Mouse (Mus musculus) megakaryocyte progenitor cell, adult 5-6 weeks (primary cell): ENCODE data around the gene Rab30. TPM values are rescaled to one million over a fixed set of nuclear protein-coding genes. Genes with fewer than 3 reads are reported as not detected.

ENCODE experiments used
- ATAC-seq: replicated peaks from 2 replicates; pipeline ENCODE4 v1.8.0; 2016; ENCODE audit warnings: mild to moderate bottlenecking, moderate TSS enrichment, inconsistent platforms; ENCODE audit not compliant: poor library complexity
- total RNA-seq, 2 experiments: library from RNA; stranded (forward) in 1 of 2; stranded (reverse) in 1 of 2; fragments of 157-497, 149-512 nt in 1 of 2; fragments of 200-1000 nt in 1 of 2; gene quantifications; 2 replicates each; pipeline versions ENCODE4 v1.2.3 to v1.2.4; 2015 to 2017

Rab30 gene
- total RNA-seq, 2 experiments from 2014 or later: 0.08 to 0.81 TPM

GRCm38 (mm10) chr7:92783914-92784313 is 42.5 kb downstream of the Rab30 start:
- ATAC-seq: no peak

DNA sequence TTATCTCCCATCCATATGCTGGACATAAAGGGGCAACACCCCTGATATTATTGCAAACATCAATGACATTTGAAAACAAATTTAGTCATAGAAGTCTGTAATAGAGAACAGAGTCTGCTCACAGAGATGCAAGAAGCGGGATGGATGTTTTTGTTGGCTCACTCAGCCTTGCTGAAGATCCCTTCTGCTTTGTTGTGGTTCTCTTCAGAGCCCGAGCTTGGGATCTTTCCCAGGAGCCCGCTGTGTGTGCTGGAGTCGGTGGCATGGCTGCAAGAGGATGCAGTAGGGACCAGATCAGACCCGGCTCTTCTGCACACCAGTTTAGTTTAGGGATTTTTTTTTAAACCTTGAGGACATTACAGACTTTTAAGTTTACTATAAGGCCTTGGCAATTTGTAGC is 54.3 kb downstream of the Rab30 start:
- ATAC-seq: no peak

DNA sequence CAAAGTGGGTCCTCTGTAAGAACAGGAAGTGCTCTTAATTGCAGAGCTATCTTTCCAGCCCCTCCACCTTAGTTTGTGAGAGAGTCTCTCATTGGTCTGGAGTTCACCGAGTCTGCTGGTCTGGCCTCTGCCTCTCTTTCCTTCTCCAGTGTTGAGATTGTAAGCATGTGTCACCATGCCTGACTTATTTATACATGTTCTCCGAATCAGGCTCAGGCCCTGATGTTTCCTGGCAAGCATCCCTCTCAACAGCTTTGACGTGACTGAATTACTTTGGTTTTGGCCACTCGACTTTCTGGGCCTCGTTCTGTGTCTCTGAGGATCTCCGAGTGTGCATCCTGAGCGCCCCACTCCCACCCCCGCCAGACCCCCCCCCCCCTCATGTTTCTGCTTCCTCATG is 55.4 kb downstream of the Rab30 start:
- ATAC-seq: no peak

DNA sequence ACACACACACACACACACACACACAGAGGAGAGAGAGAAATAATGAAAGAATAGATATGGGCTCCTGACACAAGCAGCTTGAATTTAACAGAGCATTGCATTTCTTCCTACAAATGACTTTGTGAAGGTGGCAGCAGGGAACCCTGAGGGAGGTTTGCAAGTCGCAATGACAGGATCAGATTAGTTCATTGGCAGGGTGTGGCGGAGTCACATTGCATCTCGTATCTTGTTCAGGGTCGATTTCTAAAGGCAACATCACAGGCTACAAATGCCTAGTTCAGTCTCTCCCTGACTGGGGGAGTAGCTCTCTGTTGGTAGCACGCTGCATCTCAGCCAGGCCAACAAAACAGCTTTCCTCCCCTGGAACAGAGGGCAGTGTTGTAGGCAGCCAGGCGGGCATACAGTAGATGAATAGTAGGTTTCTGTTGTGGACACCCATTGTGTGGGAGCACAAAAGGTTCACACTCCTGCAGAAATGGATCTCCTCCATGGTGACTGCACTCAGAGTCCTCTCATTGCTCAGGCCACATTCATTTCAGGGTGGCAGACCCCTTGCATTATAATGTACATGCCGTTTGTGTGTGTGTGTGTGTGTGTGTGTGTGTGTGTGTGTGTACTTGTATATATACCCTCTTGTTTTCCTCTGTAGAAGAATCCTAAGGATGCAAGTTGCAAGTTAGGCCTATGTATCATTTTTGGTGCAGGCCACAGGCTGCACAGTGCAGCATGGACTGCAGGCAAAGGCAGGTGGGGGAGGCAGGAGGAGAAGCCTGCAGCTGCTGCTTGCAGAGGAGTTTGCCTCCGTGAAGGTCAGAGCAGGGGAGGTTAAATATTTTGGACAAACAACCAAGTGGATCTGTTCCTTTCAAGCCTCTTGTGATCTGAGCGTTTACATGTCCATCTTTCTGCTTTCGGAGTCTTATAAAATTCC is 58.5 kb downstream of the Rab30 start:
- ATAC-seq: no peak

DNA sequence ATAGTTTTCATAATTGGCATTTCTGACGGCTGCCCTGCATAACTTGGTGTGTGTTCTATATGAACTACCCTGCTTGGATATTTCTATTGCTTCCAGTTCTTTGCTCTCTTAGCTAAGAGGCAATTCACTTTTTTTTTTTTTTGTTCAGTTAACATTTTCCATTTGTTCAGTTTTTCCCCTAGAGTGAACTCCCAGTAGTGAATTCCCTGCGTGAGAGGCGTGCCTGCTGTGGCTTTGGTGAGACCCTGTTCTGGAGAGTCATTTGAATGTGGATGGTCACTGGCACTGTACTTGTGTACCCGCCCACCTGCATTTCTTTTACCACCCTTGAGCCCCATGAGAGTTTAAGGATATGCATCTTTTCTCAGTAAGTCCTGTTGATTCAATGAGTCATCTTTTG is 60.8 kb downstream of the Rab30 start:
- no peak for ATAC-seq

- no peak for ATAC-seq
Measured at GRCm38 (mm10) chr7:92803191-92803590, 61.8 kb downstream of the Rab30 start.

GRCm38 (mm10) chr7:92804919-92805668 is 63.7 kb downstream of the Rab30 start:
- ATAC-seq: no peak

DNA sequence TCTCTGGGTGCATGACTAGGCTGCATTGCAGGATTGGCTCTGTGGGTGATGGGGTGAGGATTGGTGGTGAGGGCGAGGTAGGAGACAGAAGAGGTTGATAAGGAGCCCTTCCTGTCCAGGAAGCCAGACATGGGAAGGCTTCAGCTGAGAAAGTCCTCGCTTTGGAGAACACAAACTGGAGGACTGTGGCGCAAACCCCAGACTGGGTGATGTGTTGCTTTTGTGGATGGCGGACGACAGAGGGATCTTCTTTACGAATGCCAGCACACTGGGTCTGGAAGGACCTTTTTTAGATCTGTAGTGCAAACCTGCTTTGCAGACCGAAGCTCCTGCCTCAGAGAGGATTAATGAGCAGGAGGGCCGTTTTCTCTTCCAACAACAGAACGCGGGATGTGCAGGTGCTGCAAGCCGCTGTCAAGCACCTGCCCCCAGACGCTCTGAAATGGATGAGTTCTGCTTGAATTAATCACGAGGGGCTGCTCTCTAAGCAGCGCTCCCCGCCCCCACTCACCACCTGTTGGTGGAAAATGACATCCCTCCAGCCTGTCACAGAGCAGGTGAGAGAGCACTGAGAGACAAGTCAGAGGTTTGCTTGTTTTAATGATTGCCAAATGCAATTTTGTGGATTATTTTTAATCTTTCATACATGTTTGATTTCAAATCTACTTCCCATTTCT is 65.2 kb downstream of the Rab30 start:
- ATAC-seq: no peak

DNA sequence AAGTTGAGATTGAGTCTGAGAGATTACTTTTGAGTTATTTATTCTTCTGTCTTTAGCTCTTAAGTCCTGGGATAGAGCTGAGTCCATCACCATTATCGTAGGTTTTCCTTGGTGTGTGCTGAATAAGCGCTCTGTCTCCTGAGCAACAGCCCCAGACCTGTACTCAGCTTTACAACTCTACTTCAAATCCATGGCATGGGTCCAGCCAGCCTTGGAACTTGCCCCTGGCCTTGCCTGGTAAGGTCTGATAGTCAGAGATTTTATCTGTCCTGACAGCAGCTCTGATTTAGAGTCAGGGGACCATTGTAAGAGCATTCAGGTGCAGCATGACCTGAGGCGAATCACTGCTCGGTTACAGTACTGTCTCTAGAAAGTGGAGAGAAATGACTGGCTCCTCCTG is 66.1 kb downstream of the Rab30 start:
- ATAC-seq: no peak

GRCm38 (mm10) chr7:92811667-92812279 is 70.4 kb downstream of the Rab30 start:
- ATAC-seq: no peak

DNA sequence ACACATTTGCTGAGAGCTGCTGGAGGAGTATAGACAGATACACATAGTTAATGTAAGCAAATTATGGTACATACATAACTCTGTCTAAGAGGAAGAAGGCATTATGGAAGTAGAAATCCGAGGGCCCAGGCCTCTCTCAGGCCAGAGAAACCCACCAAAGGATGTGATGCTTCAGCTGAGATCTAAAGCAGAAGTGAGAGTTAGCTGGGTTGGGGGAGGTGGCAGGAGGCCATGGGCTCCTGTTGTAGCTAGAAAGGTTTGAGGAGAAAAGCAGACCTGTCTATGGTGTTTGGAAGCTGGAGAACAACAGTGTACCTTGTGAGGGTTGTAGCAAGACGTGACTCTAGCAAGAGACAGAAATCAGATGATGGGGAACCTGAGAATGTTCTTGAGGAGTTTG is 75.8 kb downstream of the Rab30 start:
- peak; percentile 87 for ATAC-seq

DNA sequence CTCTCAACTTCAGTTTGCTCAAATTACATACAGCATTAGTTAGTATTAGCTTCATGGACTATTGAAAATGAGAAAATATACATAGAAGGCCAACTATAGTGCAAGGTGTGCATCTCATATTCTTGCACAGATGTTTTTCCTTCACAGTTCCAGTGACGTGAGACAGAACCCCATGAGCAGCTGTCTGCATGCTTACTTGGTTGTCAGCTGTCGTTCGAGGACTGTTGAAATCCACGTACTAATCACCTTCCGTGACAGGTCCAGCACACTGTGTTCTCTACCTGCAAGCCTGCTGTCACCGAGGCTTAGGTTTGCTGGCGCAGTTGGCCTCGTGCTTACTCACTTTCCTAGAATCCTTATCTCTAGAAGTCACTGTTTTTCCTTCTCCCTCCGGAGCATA is 76.5 kb downstream of the Rab30 start:
- no peak for ATAC-seq

GRCm38 (mm10) chr7:92819656-92820055 is 78.3 kb downstream of the Rab30 start:
- no peak for ATAC-seq

- ATAC-seq: no peak
Measured at GRCm38 (mm10) chr7:92820410-92820809, 79.0 kb downstream of the Rab30 start.

DNA sequence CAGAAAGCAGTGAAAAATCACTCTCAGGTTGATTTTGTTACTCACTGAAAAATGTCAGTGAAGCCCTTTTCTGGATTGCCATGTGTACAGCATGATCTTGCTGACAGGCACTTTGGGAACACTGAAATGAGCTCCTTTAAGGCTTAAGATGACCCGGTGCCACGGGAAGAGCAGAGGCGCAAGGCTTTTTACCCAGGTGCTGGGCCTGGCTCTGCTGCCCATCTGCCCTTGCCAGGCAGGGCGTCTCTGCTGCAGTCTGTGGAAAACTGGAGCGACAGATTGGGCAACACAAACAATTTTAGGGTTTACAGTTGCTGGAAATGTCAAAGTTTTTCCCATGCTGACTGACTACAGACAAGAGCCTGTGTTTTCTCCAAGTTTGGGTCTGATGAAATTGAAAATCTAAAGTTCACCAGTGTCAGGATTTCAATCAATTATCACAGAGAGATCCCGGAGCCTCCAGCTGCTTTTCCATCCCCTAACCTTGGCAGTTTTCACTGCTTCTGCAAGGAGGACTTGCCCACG is 79.6 kb downstream of the Rab30 start:
- no peak for ATAC-seq

GRCm38 (mm10) chr7:92821871-92822270 is 80.5 kb downstream of the Rab30 start:
- ATAC-seq: no peak

DNA sequence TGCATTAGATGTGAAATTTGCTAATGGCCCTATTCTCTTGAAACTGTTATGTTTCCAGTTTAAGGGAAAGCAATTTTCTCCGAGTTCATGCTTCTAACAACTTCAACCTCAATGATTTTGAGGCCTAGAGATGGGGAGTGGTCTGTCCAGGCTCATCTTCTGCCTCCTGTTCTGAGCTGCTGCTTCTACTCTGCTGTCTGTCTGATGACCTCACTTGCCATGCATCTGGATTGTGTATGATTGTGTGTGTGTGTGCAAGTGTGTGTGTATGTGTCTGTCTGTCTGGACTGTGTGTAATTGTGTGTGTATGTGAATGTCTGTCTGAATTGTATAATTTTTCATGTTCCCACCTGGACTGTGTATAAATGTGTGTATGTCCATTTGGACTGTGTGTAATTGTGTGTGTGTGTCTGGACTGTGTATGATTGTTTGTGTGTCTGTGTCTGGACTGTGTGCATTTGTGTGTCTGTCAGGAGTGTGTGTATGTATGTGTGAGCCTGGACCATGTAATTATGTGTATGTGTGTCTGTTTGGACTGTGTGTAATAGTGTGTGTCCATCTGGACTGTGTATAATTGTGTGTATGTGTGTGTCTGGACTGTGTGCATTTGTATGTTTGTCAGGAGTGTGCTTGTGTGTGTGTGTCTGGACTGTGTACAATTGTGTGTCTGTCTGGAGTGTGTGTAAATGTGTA is 81.2 kb downstream of the Rab30 start:
- no peak for ATAC-seq

DNA sequence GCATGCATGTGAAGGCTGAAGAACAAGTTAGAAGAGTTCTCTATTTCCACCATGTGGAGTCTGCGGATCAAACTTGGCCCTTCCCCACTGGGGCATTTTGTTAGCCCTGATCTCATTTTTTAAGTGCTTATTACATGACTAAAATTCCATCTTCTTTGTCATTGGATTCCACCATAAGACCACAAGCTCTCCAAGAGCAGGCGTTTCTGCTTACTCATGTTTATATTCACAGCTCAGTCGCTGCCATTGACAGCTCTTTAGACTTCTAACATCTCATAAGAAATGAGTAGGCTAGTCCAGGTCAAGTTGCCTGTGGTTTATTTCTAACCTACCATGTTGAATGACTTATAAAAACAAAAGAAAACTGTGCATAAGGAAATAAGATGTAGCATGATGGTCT is 84.8 kb downstream of the Rab30 start:
- ATAC-seq: no peak

GRCm38 (mm10) chr7:92827981-92828380 is 86.6 kb downstream of the Rab30 start:
- ATAC-seq: no peak

DNA sequence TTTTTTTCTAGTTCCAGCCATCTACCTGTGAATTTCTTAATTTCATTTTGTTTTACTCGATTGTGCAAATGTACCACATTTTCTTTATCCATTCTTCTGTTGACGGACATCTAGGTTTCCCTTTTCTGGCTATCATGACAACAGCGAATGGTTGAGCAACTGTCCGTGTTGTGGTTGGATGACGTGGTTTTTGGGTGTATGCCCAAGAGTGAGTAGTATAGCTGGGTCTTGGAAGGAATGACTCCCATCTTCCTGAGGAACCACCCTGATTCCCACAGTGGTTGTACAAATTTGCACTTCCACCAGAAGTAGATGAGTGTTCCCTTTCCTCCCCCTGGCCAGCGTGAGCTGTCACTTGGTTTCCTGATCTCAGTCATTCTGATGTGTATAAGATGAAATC is 91.0 kb downstream of the Rab30 start:
- ATAC-seq: peak; percentile 77
